Mouse (Mus musculus) embryonic stem cell, embryonic (primary cell): ENCODE results near the gene Icmt.

ENCODE experiments used
- CTCF ChIA-PET, 4 experiments: fragments of 300-600 bp in 2 of 4; fragments of 350-600 bp in 2 of 4; sonication (Branson Sonifier 250); formaldehyde crosslinking; loops; one replicate each; lab custom pipeline; 2022; ENCODE audit warnings: inconsistent platforms in 2 of 4; lab: Charles Lee
- POLR2A ChIA-PET, 4 experiments: fragments of 300-600 bp in 2 of 4; fragments of 350-600 bp in 2 of 4; sonication (Branson Sonifier 250); formaldehyde crosslinking; loops; one replicate each; lab custom pipeline; 2022; ENCODE audit warnings: antibody characterized with exemption in 4 of 4, inconsistent platforms in 1 of 4; lab: Charles Lee

Icmt gene

DNA sequence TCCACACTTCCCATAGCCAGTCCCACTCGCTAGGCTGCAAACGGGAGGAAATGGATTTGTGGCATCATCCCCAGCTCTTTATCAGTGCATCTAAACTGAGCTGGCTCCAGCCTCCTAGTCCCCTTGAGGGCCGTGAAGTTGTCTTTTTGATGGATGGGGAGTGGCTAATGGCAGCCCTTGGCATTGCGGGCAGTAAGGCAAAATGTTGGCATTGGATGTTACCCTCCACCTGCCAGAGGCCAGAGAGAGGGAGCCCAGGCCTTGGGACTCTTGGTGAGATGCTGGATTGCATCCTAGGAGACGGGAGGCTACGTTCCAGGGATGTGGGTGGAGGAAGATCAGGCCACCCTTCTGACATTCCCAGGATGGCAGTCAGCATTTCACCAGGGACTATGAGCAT lies 9.0 kb downstream of the Icmt start:
- CTCF ChIA-PET = interaction anchor here in 2 of 4 experiments (0.6 to 3.9 kb wide), 2 partner anchors 8 to 13 kb away, joined by 6 to 15 read pairs; partner anchors contain the start of gene Rnf207 (in 1 of the 2)

DNA sequence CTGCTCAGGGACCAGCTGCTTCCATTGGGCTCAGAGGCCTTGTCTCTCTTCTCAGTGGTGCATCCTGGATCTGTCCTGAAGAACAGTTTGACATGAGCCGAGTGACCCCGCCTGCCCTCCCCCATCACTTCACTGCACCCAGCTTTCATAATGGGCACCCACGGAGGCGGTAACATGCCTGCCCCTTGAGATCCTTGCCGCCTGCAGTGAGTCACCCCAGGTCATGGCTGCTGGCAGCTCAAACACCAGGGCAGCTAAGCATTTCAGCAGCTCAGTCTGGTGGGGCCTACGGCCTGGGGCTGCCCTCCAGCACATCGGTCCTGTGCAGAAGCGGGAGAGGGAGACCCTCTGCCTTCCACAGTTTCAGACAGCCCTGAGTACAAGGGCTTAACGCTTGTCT lies 10.5 kb downstream of the Icmt start:
- ChIA-PET POLR2A (interaction anchor here in 3 of 4 experiments (0.5 to 5.0 kb wide), 14 partner anchors 8 to 103 kb away, joined by 3 to 23 read pairs (median 3); partner anchors contain the start of genes Rnf207 (in 2 of the 3), Hes3 (in 1 of the 3), Icmt (in 1 of the 3) and Rpl22 (in 1 of the 3)), CTCF (interaction anchor here (0.6 to 3.9 kb wide), 8 partner anchors 10 to 154 kb away, joined by 3 to 15 read pairs (median 4); partner anchors contain the start of genes Rnf207 (in 3 of the 4) and Icmt (in 1 of the 4))

More for the DNA sequence above, 9.0 kb downstream of the Icmt start:
- POLR2A ChIA-PET = interaction anchor here in 2 of 4 experiments (1.1 to 2.0 kb wide), 6 partner anchors 9 to 16 kb away, joined by 3 to 8 read pairs (median 5); partner anchors contain the start of gene Icmt (in 2 of the 2)

DNA sequence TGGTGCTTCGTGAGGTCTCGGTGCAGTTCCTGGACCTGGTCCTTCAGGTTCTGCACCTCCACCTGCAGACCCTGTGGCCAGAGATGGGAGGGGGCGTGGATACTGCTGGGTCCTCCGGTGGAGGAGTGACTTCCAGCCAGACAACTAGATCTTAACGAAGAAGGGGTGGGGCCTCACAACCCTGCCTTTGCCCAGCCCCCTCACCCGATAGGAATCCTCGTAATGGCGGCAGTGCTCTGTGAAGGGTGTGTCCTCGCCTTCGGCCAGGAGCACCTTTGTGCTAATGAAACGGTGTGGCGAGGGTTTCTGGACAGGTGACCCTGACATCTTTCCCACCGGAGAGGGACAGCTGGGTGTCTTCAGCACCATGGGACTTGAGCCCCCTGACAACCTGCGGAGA lies 15.2 kb downstream of the Icmt start:
- POLR2A ChIA-PET = interaction anchor here in 2 of 4 experiments (1.0 to 9.3 kb wide), 7 partner anchors 9 to 18 kb away, joined by 3 to 79 read pairs (median 6); partner anchors contain the start of genes Rpl22 (in 2 of the 2) and Icmt (in 1 of the 2)
- CTCF ChIA-PET = interaction anchor here in 3 of 4 experiments (0.6 to 1.2 kb wide), 4 partner anchors 13 to 1029 kb away, joined by 3 to 4 read pairs (median 3); partner anchors contain the start of gene Rpl22 (in 1 of the 3)

GRCm38 (mm10) chr4:152313211-152313632 lies 16.2 kb downstream of the Icmt start:
- ChIA-PET POLR2A (interaction anchor here in 3 of 4 experiments (0.6 to 9.3 kb wide), 12 partner anchors 8 to 270 kb away, joined by 3 to 79 read pairs (median 5); partner anchors contain the start of genes Rpl22 (in 2 of the 3) and Icmt (in 1 of the 3)), CTCF (interaction anchor here (0.6 to 1.4 kb wide), 17 partner anchors 10 to 1758 kb away, joined by 3 to 5 read pairs (median 4); partner anchors contain the start of gene Rpl22 (in 1 of the 4))

- ChIA-PET POLR2A (interaction anchor here in 3 of 4 experiments (0.6 to 9.3 kb wide), 11 partner anchors 11 to 271 kb away, joined by 3 to 79 read pairs (median 5); partner anchors contain the start of genes Rpl22 (in 2 of the 3) and Icmt (in 1 of the 3)), CTCF (interaction anchor here (0.6 to 2.6 kb wide), 19 partner anchors 8 to 1757 kb away, joined by 3 to 7 read pairs (median 4); partner anchors contain the start of gene Rpl22 (in 1 of the 4))
Measured at GRCm38 (mm10) chr4:152313934-152314333, 16.9 kb downstream of the Icmt start.

DNA sequence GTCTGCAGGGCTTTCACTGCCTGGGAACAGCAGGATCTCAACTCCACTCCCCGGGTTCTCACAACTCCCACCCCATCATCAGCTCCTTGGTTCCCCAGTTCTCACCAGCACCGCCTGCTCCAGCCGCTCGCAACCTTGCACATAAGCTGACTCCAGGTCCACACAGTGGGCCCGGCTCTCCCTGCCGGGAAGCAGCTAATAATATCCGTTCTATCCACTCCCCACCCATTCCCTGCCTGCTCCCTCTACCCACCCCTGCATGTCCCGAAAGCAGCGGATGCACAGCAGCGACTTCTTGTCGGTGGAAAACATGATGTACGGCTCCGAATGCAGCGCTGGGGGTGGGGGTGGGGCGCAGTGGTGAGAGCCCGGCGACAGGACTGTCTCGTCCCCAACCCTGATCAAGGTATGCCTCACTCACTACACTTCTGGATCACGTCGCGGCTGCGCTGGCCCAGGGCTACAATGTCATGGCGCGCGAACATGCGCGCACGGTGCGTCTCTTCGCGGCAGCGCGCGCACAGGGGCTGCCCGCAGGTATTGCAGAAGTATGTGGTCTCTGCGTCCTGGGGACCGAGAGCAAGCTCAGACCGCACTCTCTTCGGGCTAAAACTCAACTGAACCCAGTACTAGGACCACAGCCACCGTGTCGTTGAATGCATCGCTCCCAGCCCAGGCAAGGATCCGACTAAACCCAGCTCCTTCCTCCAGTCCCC lies 18.6 kb downstream of the Icmt start:
- ChIA-PET POLR2A (interaction anchor here (0.5 to 9.3 kb wide), 21 partner anchors 9 to 1394 kb away, joined by 3 to 79 read pairs (median 4); partner anchors contain the start of gene Rpl22 (in 3 of the 4)), CTCF (interaction anchor here (0.7 to 2.6 kb wide), 16 partner anchors 10 to 181 kb away, joined by 3 to 8 read pairs (median 4); partner anchors contain the start of genes Icmt (in 2 of the 4) and Rpl22 (in 2 of the 4))

- ChIA-PET POLR2A (interaction anchor here in 3 of 4 experiments (0.6 to 9.3 kb wide), 5 partner anchors 13 to 339 kb away, joined by 3 to 79 read pairs (median 3); no protein-coding TSS in a partner anchor), CTCF (interaction anchor here (0.5 to 2.7 kb wide), 14 partner anchors 8 to 181 kb away, joined by 3 to 26 read pairs (median 4); partner anchors contain the start of gene Rpl22 (in 1 of the 4))
Measured at GRCm38 (mm10) chr4:152317631-152318033, 20.6 kb downstream of the Icmt start.

DNA sequence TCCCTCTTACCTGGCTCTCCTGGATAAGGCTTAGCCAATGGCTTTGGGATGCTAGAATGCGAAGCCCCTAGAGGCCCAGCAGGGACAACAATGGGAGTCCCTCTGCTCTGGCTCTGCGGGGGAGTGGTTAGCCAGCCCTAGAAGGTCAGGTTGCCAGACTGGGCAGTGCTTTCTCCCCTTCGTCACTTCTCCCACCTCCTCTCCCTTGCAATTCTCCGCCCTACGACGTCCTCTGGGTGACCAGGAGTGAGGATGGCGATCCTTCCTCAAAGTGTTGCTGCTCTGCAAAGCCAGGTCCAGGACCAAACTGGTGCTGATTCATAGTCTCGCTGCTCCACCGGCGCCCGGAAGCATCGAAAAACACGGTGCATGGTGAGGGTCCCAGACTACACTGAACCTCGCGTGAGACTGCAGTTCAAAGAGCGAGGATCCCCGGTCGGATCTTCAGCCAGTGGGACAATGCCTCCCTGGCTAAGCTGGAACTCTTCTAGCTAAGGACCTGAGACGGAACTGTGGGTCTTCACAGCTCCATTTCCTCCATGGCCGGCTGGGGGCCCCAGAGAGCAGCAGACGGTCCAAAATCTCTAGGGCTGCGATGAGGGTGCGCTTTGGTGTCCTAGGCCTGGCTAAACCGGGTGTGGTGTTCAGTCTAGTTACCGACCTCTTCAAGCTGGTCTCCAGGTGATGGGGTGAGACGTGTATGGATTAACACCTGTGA lies 21.6 kb downstream of the Icmt start, which contains the start of gene Rnf207:
TSS of gene Rnf207 (minus strand) at position 477 of the 718 bp plus-strand sequence.
- POLR2A ChIA-PET = interaction anchor here in 3 of 4 experiments (0.6 to 9.3 kb wide), 21 partner anchors 9 to 291 kb away, joined by 3 to 79 read pairs (median 4); partner anchors contain the start of genes Acot7 (in 1 of the 3), Icmt (in 1 of the 3) and Zbtb48 (in 1 of the 3)
- CTCF ChIA-PET = interaction anchor here (0.5 to 2.7 kb wide), 91 partner anchors 9 to 718 kb away, joined by 3 to 30 read pairs (median 4); partner anchors contain the start of genes Acot7 (in 1 of the 4), Chd5 (in 1 of the 4), Hes2 (in 1 of the 4) and Icmt (in 1 of the 4)

DNA sequence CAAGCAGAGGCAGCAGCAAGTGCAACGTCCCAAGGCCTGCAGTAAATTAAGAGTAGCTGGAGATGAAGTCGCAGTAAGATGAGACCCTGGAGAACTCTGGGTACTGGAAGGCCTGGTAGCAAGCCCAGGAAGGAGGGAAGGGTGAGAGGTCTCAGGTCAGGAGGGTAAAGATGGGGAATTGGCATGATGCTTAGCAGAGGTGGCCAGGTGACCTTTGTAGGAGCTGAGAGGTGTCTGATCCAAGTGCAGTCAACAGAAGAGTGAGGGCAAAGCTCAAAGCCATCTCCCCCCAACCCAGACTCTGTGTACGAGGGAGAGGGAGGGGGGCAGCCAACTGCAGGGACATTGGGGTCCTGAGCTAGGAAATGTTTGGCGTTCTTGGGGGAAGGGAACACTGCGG lies 24.4 kb downstream of the Icmt start:
- ChIA-PET POLR2A (interaction anchor here in 2 of 4 experiments (0.9 to 1.7 kb wide), 5 partner anchors 9 to 32 kb away, joined by 3 to 5 read pairs (median 4); partner anchors contain the start of gene Icmt (in 1 of the 2)), CTCF (interaction anchor here (0.6 to 2.0 kb wide), 10 partner anchors 11 to 1920 kb away, joined by 3 to 10 read pairs (median 4); no protein-coding TSS in a partner anchor)

- CTCF ChIA-PET = interaction anchor here in 3 of 4 experiments (0.5 to 2.2 kb wide), 25 partner anchors 8 to 1208 kb away, joined by 3 to 12 read pairs (median 3); partner anchors contain the start of genes Chd5 (in 1 of the 3) and Gpr153 (in 1 of the 3)
- POLR2A ChIA-PET = interaction anchor here (0.6 to 2.7 kb wide), 75 partner anchors 8 to 907 kb away, joined by 3 to 41 read pairs (median 4); partner anchors contain the start of genes Icmt (in 3 of the 4), Acot7 (in 1 of the 4), Chd5 (in 1 of the 4) and Espn (in 1 of the 4)
Measured at GRCm38 (mm10) chr4:152324641-152325562, 27.9 kb downstream of the Icmt start.

DNA sequence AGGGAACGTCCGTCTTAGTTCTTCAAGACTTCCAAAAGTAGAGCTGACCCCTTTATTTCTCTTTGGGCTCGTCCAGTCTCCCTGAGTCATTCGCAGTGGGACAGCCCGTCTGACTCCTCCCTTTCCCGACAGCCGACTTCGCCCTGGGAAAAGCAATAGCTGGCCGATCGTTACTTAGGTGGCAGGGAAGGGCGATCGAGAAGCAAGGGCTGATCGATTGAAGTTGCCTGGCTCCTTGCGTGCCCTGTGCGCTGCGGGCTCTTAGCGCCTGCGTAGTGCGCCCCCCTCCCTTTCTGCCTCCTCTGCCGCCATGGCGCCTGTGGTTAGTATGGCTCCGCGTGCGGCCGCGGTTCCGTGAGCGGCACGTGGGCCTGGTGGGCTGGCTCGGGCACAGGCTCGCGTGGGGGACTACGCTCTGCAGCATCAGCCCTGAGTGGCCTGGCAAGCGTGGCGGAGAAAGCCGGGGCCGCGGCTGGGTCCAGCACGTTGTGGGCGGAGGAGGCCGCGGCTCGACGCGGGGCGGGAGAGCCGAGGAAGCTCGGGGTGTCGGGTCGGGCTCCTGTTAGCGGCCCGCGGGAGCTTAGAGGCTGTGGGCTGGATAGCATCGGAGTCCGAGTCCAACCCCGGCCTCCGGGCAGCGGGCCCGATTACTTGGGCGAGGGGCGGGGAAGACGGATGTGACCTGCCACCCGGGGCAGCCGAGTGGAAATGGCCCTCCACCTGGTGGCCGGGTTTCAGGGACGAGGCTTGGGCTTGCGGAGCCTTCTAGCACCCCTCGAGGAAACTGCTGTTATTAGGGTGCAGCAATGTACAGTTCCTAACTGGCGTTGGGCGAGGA lies 28.8 kb downstream of the Icmt start, which contains the start of gene Rpl22:
TSS of gene Rpl22 (plus strand) at position 169 of the 838 bp plus-strand sequence.
- POLR2A ChIA-PET = interaction anchor here (0.6 to 2.7 kb wide), 63 partner anchors 7 to 338 kb away, joined by 3 to 41 read pairs (median 4); partner anchors contain the start of genes Icmt (in 3 of the 4), Acot7 (in 1 of the 4), Chd5 (in 1 of the 4) and Hes3 (in 1 of the 4)
- CTCF ChIA-PET = interaction anchor here in 3 of 4 experiments (0.5 to 2.2 kb wide), 21 partner anchors 7 to 1209 kb away, joined by 3 to 12 read pairs (median 3); partner anchors contain the start of genes Chd5 (in 1 of the 3) and Gpr153 (in 1 of the 3)

DNA sequence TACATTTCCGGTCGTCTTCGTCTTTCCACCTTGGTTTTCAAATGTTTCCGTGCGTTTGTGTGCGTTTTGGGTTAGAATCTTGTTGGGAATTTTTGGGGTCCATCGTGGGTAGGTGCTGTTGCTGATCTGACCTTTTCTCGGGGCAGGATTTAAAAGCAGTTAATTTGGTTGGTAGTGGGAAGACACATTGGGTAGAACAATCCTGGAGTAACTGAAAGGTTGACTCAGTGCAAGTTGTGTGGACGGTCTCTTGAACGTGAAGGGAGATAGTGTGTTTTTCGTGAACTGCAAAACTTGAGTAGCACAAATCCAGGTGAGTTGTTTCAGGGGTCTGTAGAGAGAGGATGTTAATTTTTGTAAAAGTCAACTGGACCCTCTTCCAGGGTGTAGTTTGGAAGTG lies 29.5 kb downstream of the Icmt start:
- CTCF ChIA-PET = interaction anchor here in 3 of 4 experiments (0.5 to 2.2 kb wide), 5 partner anchors 11 to 207 kb away, joined by 4 to 12 read pairs (median 7); no protein-coding TSS in a partner anchor
- POLR2A ChIA-PET = interaction anchor here in 3 of 4 experiments (1.0 to 2.7 kb wide), 20 partner anchors 12 to 296 kb away, joined by 3 to 41 read pairs (median 8); partner anchors contain the start of genes Icmt (in 2 of the 3), Chd5 (in 1 of the 3) and Hes3 (in 1 of the 3)

- ChIA-PET POLR2A (interaction anchor here in 2 of 4 experiments (1.0 to 6.4 kb wide), 6 partner anchors 10 to 175 kb away, joined by 3 to 79 read pairs (median 6); partner anchors contain the start of genes Rnf207 (in 2 of the 2) and Chd5 (in 1 of the 2)), CTCF (interaction anchor here (0.7 to 1.5 kb wide), 10 partner anchors 10 to 200 kb away, joined by 3 to 5 read pairs (median 4); partner anchors contain the start of genes Rnf207 (in 2 of the 4) and Chd5 (in 1 of the 4))
Measured at GRCm38 (mm10) chr4:152328691-152329090, 31.7 kb downstream of the Icmt start.

GRCm38 (mm10) chr4:152332952-152333351 lies 35.9 kb downstream of the Icmt start:
- POLR2A ChIA-PET = interaction anchor here in 3 of 4 experiments (0.5 to 6.4 kb wide), 23 partner anchors 8 to 1168 kb away, joined by 3 to 79 read pairs (median 4); partner anchors contain the start of genes Rnf207 (in 2 of the 3) and Rpl22 (in 1 of the 3)
- CTCF ChIA-PET = interaction anchor here (0.5 to 5.0 kb wide), 83 partner anchors 8 to 330 kb away, joined by 3 to 84 read pairs (median 5); partner anchors contain the start of genes Rnf207 (in 4 of the 4), Icmt (in 2 of the 4), Espn (in 1 of the 4) and Kcnab2 (in 1 of the 4)
